Mouse (Mus musculus) heart, adult 2 months (tissue): Measurements from ENCODE around the gene Gm26965. TPM values are rescaled to one million over a fixed set of nuclear protein-coding genes. Genes with fewer than 3 reads are reported as not detected.
A peak's percentile ranks its signal among the peaks of the same experiment; 100 is the strongest.

Source experiments
- DNase-seq, 2 experiments: peaks; one replicate each; pipeline ENCODE4 v3.0.0; 2021
- H3K27ac ChIP-seq: fragments of 200-600 bp; 2 replicates; pipeline ENCODE4 v1.8.1; 2022
- H3K27me3 ChIP-seq: fragments of 200-500 bp; 2 replicates; pipeline ENCODE4 v1.6.1; 2012; ENCODE audit warnings: mild to moderate bottlenecking, low read length, inconsistent platforms, mixed read lengths; ENCODE audit not compliant: control insufficient read depth, insufficient read depth
- H3K36me3 ChIP-seq: fragments of 200-500 bp; 2 replicates; pipeline ENCODE4 v1.6.1; 2012; ENCODE audit warnings: low read length, inconsistent platforms; ENCODE audit not compliant: control insufficient read depth, insufficient read depth
- H3K4me1 ChIP-seq: fragments of 200-500 bp; 2 replicates; pipeline ENCODE4 v1.6.1; 2011; ENCODE audit warnings: low read length; ENCODE audit not compliant: control insufficient read depth, insufficient read depth
- H3K4me3 ChIP-seq: fragments of 200-600 bp; 2 replicates; pipeline ENCODE4 v1.8.1; 2022
- H3K79me2 ChIP-seq: fragments of 200-500 bp; replicated peaks from 2 replicates; pipeline ENCODE4 v1.6.1; 2012; ENCODE audit warnings: mild to moderate bottlenecking, inconsistent platforms, low read length, moderate library complexity, mixed read lengths; ENCODE audit not compliant: control insufficient read depth, insufficient read depth
- H3K9ac ChIP-seq: fragments of 200-500 bp; 2 replicates; pipeline ENCODE4 v1.6.1; 2012; ENCODE audit warnings: low read depth, mild to moderate bottlenecking, control low read depth, inconsistent platforms, low read length, mixed read lengths
- CTCF ChIP-seq: fragments of 200-600 bp; IDR thresholded peaks from 2 replicates; pipeline ENCODE4 v1.8.1; 2022; ENCODE audit warnings: antibody characterized with exemption, mild to moderate bottlenecking, moderate library complexity
- EP300 ChIP-seq: fragments of 200-500 bp; IDR thresholded peaks from 2 replicates; pipeline ENCODE4 v1.6.1; 2011; ENCODE audit warnings: low read depth, low read length, control low read depth; ENCODE audit not compliant: insufficient read depth
- POLR2A ChIP-seq: fragments of 200-500 bp; IDR thresholded peaks from 2 replicates; pipeline ENCODE4 v1.6.1; 2011; ENCODE audit warnings: mild to moderate bottlenecking, low read depth, low read length, control low read depth; ENCODE audit not compliant: insufficient read depth
- WGBS: fragments of 180-500 bp; shearing (Covaris S2); methylation state at CpG from one replicate; pipeline ENCODE4 v1.1.7; 2018; 5-methylcytosine and 5-hydroxymethylcytosine counted together
- intact Hi-C: fragments of 180-260 bp; cut with DNase I; formaldehyde crosslinking; loops from one replicate; pipeline ENCODE4 v1.15.1; 2025
- polyA plus RNA-seq: library from polyadenylated mRNA; depleted of rRNA; stranded (reverse); fragments of >200 nt; gene quantifications from 2 replicates; pipeline ENCODE4 v1.2.3, GENCODE M21; 2012
- total RNA-seq, 2 experiments: library from RNA; stranded (reverse); gene quantifications; 2 replicates each; pipeline ENCODE4 v1.2.3; 2021

Gene Gm26965
- total and polyA plus RNA-seq, 3 experiments: not detected

- no peak for DNase-seq
- Histone ChIP-seq H3K9ac (no peak overlapping the region), H3K27ac (no peak overlapping the region), H3K4me3 (no peak overlapping the region), H3K27me3 (no peaks in the 10 kb centered on the region), H3K79me2 (peaks cover 2% of the 10 kb centered on the region; the same call in 1 of the 2 replicates), H3K36me3 (no peaks in the 10 kb centered on the region), H3K4me1 (peaks cover 1% of the 10 kb centered on the region)
- WGBS: 77% methylated on average over 3 of the region's 3 CpGs
- TF ChIP-seq POLR2A: no peak
- no peak for TF ChIP-seq EP300
- no peak for TF ChIP-seq CTCF
- intact Hi-C loops: loop anchor here (2.0 to 10.0 kb wide), 5 partner anchors 26 to 422 kb away; partner anchors contain the start of genes Gm28044, Gm28557, Zfp595 and Zfp748
Observed at GRCm38 (mm10) chr13:67527049-67527730, 1.2 kb upstream of the Gm26965 start.

GRCm38 (mm10) chr13:67500908-67501307 lies 25.0 kb downstream of the Gm26965 start:
- WGBS: 74% methylated on average over 1 of the region's 1 CpGs
- no peak overlapping the region for H3K27ac ChIP-seq
- TF ChIP-seq POLR2A: no peak
- no peak for TF ChIP-seq EP300
- TF ChIP-seq CTCF: no peak
- no peak overlapping the region for H3K9ac ChIP-seq
- no peaks in the 10 kb centered on the region for H3K4me1 ChIP-seq
- no peak overlapping the region; the same call in 1 of the 2 replicates for H3K4me3 ChIP-seq
- H3K79me2 ChIP-seq: no peaks in the 10 kb centered on the region
- no peak for DNase-seq
- intact Hi-C loops: loop anchor here (1.0 to 5.0 kb wide), 3 partner anchors 16 to 256 kb away; partner anchors contain the start of genes Gm26965, Zfp85, Zfp87 and Zfp874b
- no peaks in the 10 kb centered on the region for H3K27me3 ChIP-seq
- H3K36me3 ChIP-seq: no peaks in the 10 kb centered on the region

- TF ChIP-seq CTCF (no peak), POLR2A (peak; percentile 78), EP300 (0 out of 2 replicates have a peak, but pooled peaks have one; percentile 28)
- H3K4me3 ChIP-seq: peak within 1 kb of the TSS; percentile 69
Observed at GRCm38 (mm10) chr13:67500084-67500719, 25.7 kb downstream of the Gm26965 start, which contains the start of gene Zfp58. Zfp58 (minus strand) TSS chr13:67500555.

DNA sequence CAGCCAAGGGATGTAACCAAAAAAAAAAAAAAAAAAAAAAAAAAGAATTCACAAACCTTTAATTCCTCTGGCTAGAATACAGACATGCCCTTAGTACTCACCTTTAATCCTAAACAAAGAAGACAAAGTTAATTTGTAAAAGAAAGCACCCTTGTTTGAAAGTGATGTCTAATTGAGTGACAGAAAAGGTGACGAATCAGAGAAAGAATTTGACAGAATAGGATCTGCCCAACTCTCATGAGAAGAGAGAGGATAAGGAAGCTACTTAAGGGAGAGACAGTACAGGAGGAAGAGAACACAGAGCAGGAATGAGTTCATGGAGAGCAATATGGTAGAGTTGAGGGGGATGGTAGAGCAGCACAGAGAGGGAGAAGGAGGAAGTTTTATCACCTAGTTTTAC lies 30.3 kb downstream of the Gm26965 start:
- DNase-seq: no peak
- Histone ChIP-seq H3K36me3 (peaks cover 8% of the 10 kb centered on the region), H3K27ac (no peak overlapping the region), H3K27me3 (no peaks in the 10 kb centered on the region), H3K79me2 (no peaks in the 10 kb centered on the region), H3K4me3 (no peak overlapping the region), H3K4me1 (no peaks in the 10 kb centered on the region), H3K9ac (no peak overlapping the region)
- WGBS: 100% methylated on average over 1 of the region's 1 CpGs
- intact Hi-C loops: no loop called here
- TF ChIP-seq POLR2A (no peak), CTCF (no peak)

More at GRCm38 (mm10) chr13:67500084-67500719, 25.7 kb downstream of the Gm26965 start, which contains the start of gene Zfp58:
- H3K4me1 ChIP-seq: no peaks in the 10 kb centered on the region
- H3K27ac ChIP-seq: peak within 1 kb of the TSS; percentile 74
- no peaks in the 10 kb centered on the region for H3K27me3 ChIP-seq
- DNase-seq: peak; percentile 88
- no peaks in the 10 kb centered on the region for H3K79me2 ChIP-seq
- peak within 1 kb of the TSS; percentile 83 for H3K9ac ChIP-seq
- no peaks in the 10 kb centered on the region for H3K36me3 ChIP-seq
- intact Hi-C loops: loop anchor here (1.0 to 5.0 kb wide), 3 partner anchors 15 to 257 kb away; partner anchors contain the start of genes Gm26965, Zfp85, Zfp87 and Zfp874b
- WGBS: under 1% methylated on average over 22 of the region's 22 CpGs

- H3K27ac ChIP-seq: peak overlapping the region; percentile 96
- 10% methylated on average over 8 of the region's 8 CpGs for WGBS
- no peak for DNase-seq
Observed at GRCm38 (mm10) chr13:67484424-67484811, 41.5 kb downstream of the Gm26965 start.

More at GRCm38 (mm10) chr13:67484424-67484811, 41.5 kb downstream of the Gm26965 start:
- H3K9ac ChIP-seq: peak overlapping the region; percentile 49
- peaks cover 16% of the 10 kb centered on the region for H3K36me3 ChIP-seq
- TF ChIP-seq CTCF (no peak), POLR2A (no peak; the same call in 1 of the 2 replicates), EP300 (no peak)
- peaks cover 4% of the 10 kb centered on the region for H3K4me1 ChIP-seq
- intact Hi-C loops: loop anchor here (1.0 to 10.0 kb wide), 4 partner anchors 16 to 310 kb away; partner anchors contain the start of genes Rsl1, Zfp58 and Zfp874a
- H3K27me3 ChIP-seq: no peaks in the 10 kb centered on the region
- peak overlapping the region; percentile 80 for H3K4me3 ChIP-seq
- H3K79me2 ChIP-seq: no peaks in the 10 kb centered on the region; the same call in 1 of the 2 replicates
